Mouse (Mus musculus) lung, embryonic 15.5 days (tissue): ENCODE data around the gene Sppl3. TPM values are rescaled to one million over a fixed set of nuclear protein-coding genes. Genes with fewer than 3 reads are reported as not detected.

Experiments used
- ATAC-seq: fragments of 200-750 bp; cut with Nextera tagmentation; 2 replicates; pipeline ENCODE4 v1.8.0; 2017; ENCODE audit warnings: moderate number of reproducible peaks, borderline replicate concordance; ENCODE audit not compliant: low FRiP score, low TSS enrichment; ENCODE audit errors: extremely low read depth
- H3K27ac ChIP-seq: fragments of 300-500 bp; sonication (generic); 2 replicates; pipeline ENCODE4 v1.5.1; 2015; ENCODE audit warnings: moderate library complexity, mild to moderate bottlenecking, inconsistent platforms
- H3K27me3 ChIP-seq: fragments of 300-500 bp; sonication (generic); 2 replicates; pipeline ENCODE4 v1.6.1; 2015; ENCODE audit warnings: inconsistent platforms
- H3K36me3 ChIP-seq: fragments of 300-500 bp; sonication (generic); 2 replicates; pipeline ENCODE4 v1.6.1; 2015; ENCODE audit warnings: inconsistent platforms
- H3K4me1 ChIP-seq: fragments of 300-500 bp; sonication (generic); 2 replicates; pipeline ENCODE4 v1.6.1; 2015; ENCODE audit warnings: inconsistent platforms
- H3K4me2 ChIP-seq: fragments of 300-500 bp; sonication (generic); 2 replicates; pipeline ENCODE4 v1.6.1; 2015; ENCODE audit warnings: inconsistent platforms, mild to moderate bottlenecking, moderate library complexity
- H3K4me3 ChIP-seq: fragments of 300-500 bp; sonication (generic); 2 replicates; pipeline ENCODE4 v1.5.1; 2015; ENCODE audit warnings: mild to moderate bottlenecking, inconsistent platforms
- H3K9ac ChIP-seq: fragments of 300-500 bp; sonication (generic); 2 replicates; pipeline ENCODE4 v1.6.1; 2015; ENCODE audit warnings: inconsistent platforms
- H3K9me3 ChIP-seq: fragments of 300-500 bp; sonication (generic); 2 replicates; pipeline ENCODE4 v1.6.1; 2016; ENCODE audit warnings: inconsistent platforms
- WGBS: fragments of 180-500 bp; shearing (Covaris S2); methylation state at CpG from one replicate; pipeline ENCODE4 v1.1.7; 2015; 5-methylcytosine and 5-hydroxymethylcytosine counted together
- polyA plus RNA-seq: library from polyadenylated mRNA; unstranded; fragments of >200 nt; fragmentation: Nextera tagmentation; extraction: Ambion mirVana; gene quantifications from 2 replicates; pipeline ENCODE4 v1.2.1, GENCODE M21; 2015

Sppl3 gene
- polyA plus RNA-seq, 1 experiment from 2014 or later, result 19.0 TPM

GRCm38 (mm10) chr5:115018813-115019212 lies 7.9 kb downstream of the Sppl3 start:
- H3K4me2 ChIP-seq, result 0 out of 2 replicates have a peak overlapping the region, but pooled peaks have one; percentile 1
- no peak overlapping the region for H3K9ac ChIP-seq
- H3K4me3 ChIP-seq, result no peak overlapping the region
- 0 out of 2 replicates have a peak overlapping the region, but pooled peaks have one; percentile 29 for H3K27ac ChIP-seq
- H3K27me3 ChIP-seq, result no peaks in the 10 kb centered on the region
- no peaks in the 10 kb centered on the region for H3K9me3 ChIP-seq
- H3K36me3 ChIP-seq, result no peaks in the 10 kb centered on the region
- 43% methylated on average over 4 of the region's 4 CpGs for WGBS
- peaks cover 48% of the 10 kb centered on the region for H3K4me1 ChIP-seq
- ATAC-seq, result no peak

GRCm38 (mm10) chr5:115022021-115022420 lies 11.1 kb downstream of the Sppl3 start:
- WGBS, result 53% methylated on average over 7 of the region's 7 CpGs
- no peak for ATAC-seq

GRCm38 (mm10) chr5:115026170-115026569 lies 15.2 kb downstream of the Sppl3 start:
- no peak overlapping the region for H3K9ac ChIP-seq
- H3K27me3 ChIP-seq, result no peaks in the 10 kb centered on the region
- no peaks in the 10 kb centered on the region for H3K9me3 ChIP-seq
- H3K4me1 ChIP-seq, result peaks cover 13% of the 10 kb centered on the region; the same call in 1 of the 2 replicates
- H3K4me2 ChIP-seq, result no peak overlapping the region
- WGBS, result 80% methylated on average over 4 of the region's 4 CpGs
- ATAC-seq, result no peak
- H3K27ac ChIP-seq, result no peak overlapping the region
- H3K36me3 ChIP-seq, result no peaks in the 10 kb centered on the region
- H3K4me3 ChIP-seq, result no peak overlapping the region

More at GRCm38 (mm10) chr5:115022021-115022420, 11.1 kb downstream of the Sppl3 start:
- H3K36me3 ChIP-seq, result no peaks in the 10 kb centered on the region
- no peak overlapping the region for H3K9ac ChIP-seq
- H3K4me2 ChIP-seq, result no peak overlapping the region
- H3K27me3 ChIP-seq, result no peaks in the 10 kb centered on the region
- H3K4me1 ChIP-seq, result peaks cover 33% of the 10 kb centered on the region
- H3K9me3 ChIP-seq, result no peaks in the 10 kb centered on the region
- H3K4me3 ChIP-seq, result no peak overlapping the region
- no peak overlapping the region for H3K27ac ChIP-seq

- Histone ChIP-seq H3K4me1 (peaks cover 9% of the 10 kb centered on the region; the same call in 1 of the 2 replicates), H3K4me3 (no peak overlapping the region), H3K9ac (no peak overlapping the region), H3K4me2 (no peak overlapping the region), H3K27me3 (no peaks in the 10 kb centered on the region), H3K36me3 (no peaks in the 10 kb centered on the region), H3K9me3 (no peaks in the 10 kb centered on the region), H3K27ac (no peak overlapping the region)
- 70% methylated on average over 3 of the region's 3 CpGs for WGBS
- ATAC-seq, result no peak
Observed at GRCm38 (mm10) chr5:115027109-115027508, 16.2 kb downstream of the Sppl3 start.

GRCm38 (mm10) chr5:115028920-115029319 lies 18.0 kb downstream of the Sppl3 start:
- no peak overlapping the region for H3K27ac ChIP-seq
- 74% methylated on average over 4 of the region's 4 CpGs for WGBS
- H3K4me2 ChIP-seq, result no peak overlapping the region
- no peaks in the 10 kb centered on the region for H3K36me3 ChIP-seq
- no peak overlapping the region for H3K9ac ChIP-seq
- H3K4me3 ChIP-seq, result no peak overlapping the region
- no peaks in the 10 kb centered on the region for H3K27me3 ChIP-seq
- no peak for ATAC-seq
- H3K4me1 ChIP-seq, result peaks cover 12% of the 10 kb centered on the region; the same call in 1 of the 2 replicates
- H3K9me3 ChIP-seq, result no peaks in the 10 kb centered on the region

- Histone ChIP-seq H3K4me2 (no peak overlapping the region), H3K9me3 (no peaks in the 10 kb centered on the region), H3K9ac (no peak overlapping the region), H3K36me3 (no peaks in the 10 kb centered on the region), H3K4me1 (peaks cover 10% of the 10 kb centered on the region; the same call in 1 of the 2 replicates), H3K27me3 (no peaks in the 10 kb centered on the region), H3K4me3 (no peak overlapping the region), H3K27ac (no peak overlapping the region)
- 89% methylated on average over 3 of the region's 3 CpGs for WGBS
- ATAC-seq, result no peak
Observed at GRCm38 (mm10) chr5:115029509-115029908, 18.6 kb downstream of the Sppl3 start.

- Histone ChIP-seq H3K27me3 (no peaks in the 10 kb centered on the region), H3K36me3 (no peaks in the 10 kb centered on the region), H3K9ac (no peak overlapping the region), H3K4me3 (no peak overlapping the region), H3K9me3 (no peaks in the 10 kb centered on the region), H3K4me1 (0 out of 2 replicates have a peak, but pooled peaks cover 4% of the 10 kb centered on the region), H3K27ac (no peak overlapping the region), H3K4me2 (no peak overlapping the region)
- no peak for ATAC-seq
- WGBS, result 76% methylated on average over 5 of the region's 5 CpGs
Observed at GRCm38 (mm10) chr5:115031576-115031975, 20.6 kb downstream of the Sppl3 start.

- no peak for ATAC-seq
- WGBS, result 81% methylated on average over 2 of the region's 2 CpGs
- Histone ChIP-seq H3K36me3 (no peaks in the 10 kb centered on the region), H3K4me3 (no peak overlapping the region), H3K27me3 (no peaks in the 10 kb centered on the region), H3K4me2 (no peak overlapping the region), H3K9ac (no peak overlapping the region), H3K27ac (no peak overlapping the region), H3K4me1 (0 out of 2 replicates have a peak, but pooled peaks cover 4% of the 10 kb centered on the region), H3K9me3 (no peaks in the 10 kb centered on the region)
Observed at GRCm38 (mm10) chr5:115032620-115033019, 21.7 kb downstream of the Sppl3 start.

- Histone ChIP-seq H3K9ac (no peak overlapping the region), H3K4me3 (no peak overlapping the region), H3K9me3 (no peaks in the 10 kb centered on the region), H3K27me3 (no peaks in the 10 kb centered on the region), H3K4me1 (0 out of 2 replicates have a peak, but pooled peaks cover 5% of the 10 kb centered on the region), H3K36me3 (no peaks in the 10 kb centered on the region), H3K27ac (no peak overlapping the region), H3K4me2 (no peak overlapping the region)
- 76% methylated on average over 1 of the region's 1 CpGs for WGBS
- no peak for ATAC-seq
Observed at GRCm38 (mm10) chr5:115035217-115035616, 24.3 kb downstream of the Sppl3 start.

GRCm38 (mm10) chr5:115037099-115037498 lies 26.2 kb downstream of the Sppl3 start:
- Histone ChIP-seq H3K27ac (no peak overlapping the region), H3K36me3 (no peaks in the 10 kb centered on the region), H3K27me3 (no peaks in the 10 kb centered on the region), H3K4me2 (no peak overlapping the region), H3K9me3 (no peaks in the 10 kb centered on the region), H3K9ac (no peak overlapping the region), H3K4me1 (0 out of 2 replicates have a peak, but pooled peaks cover 7% of the 10 kb centered on the region), H3K4me3 (no peak overlapping the region)
- no peak for ATAC-seq
- 85% methylated on average over 2 of the region's 2 CpGs for WGBS

GRCm38 (mm10) chr5:115040756-115041155 lies 29.8 kb downstream of the Sppl3 start:
- WGBS, result 52% methylated on average over 4 of the region's 4 CpGs

GRCm38 (mm10) chr5:115043626-115044025 lies 32.7 kb downstream of the Sppl3 start:
- H3K9ac ChIP-seq, result no peak overlapping the region
- ATAC-seq, result no peak
- H3K9me3 ChIP-seq, result no peaks in the 10 kb centered on the region
- no peaks in the 10 kb centered on the region for H3K36me3 ChIP-seq
- H3K4me3 ChIP-seq, result no peak overlapping the region
- H3K4me2 ChIP-seq, result no peak overlapping the region
- 0 out of 2 replicates have a peak, but pooled peaks cover 3% of the 10 kb centered on the region for H3K4me1 ChIP-seq
- no peaks in the 10 kb centered on the region for H3K27me3 ChIP-seq
- 77% methylated on average over 4 of the region's 4 CpGs for WGBS
- no peak overlapping the region for H3K27ac ChIP-seq

More at GRCm38 (mm10) chr5:115040756-115041155, 29.8 kb downstream of the Sppl3 start:
- Histone ChIP-seq H3K4me2 (no peak overlapping the region), H3K27me3 (no peaks in the 10 kb centered on the region), H3K9ac (no peak overlapping the region), H3K9me3 (no peaks in the 10 kb centered on the region), H3K4me3 (no peak overlapping the region), H3K27ac (no peak overlapping the region), H3K36me3 (no peaks in the 10 kb centered on the region), H3K4me1 (0 out of 2 replicates have a peak, but pooled peaks cover 3% of the 10 kb centered on the region)
- no peak for ATAC-seq
